Mouse (Mus musculus) heart, postnatal 36 days (tissue): ENCODE measurements around the gene Ppp2r2d. TPM values are rescaled to one million over a fixed set of nuclear protein-coding genes. Genes with fewer than 3 reads are reported as not detected.

ENCODE experiments used
- DNase-seq, 2 experiments: peaks; one replicate each; pipeline ENCODE4 v3.0.0; 2021 to 2022
- intact Hi-C: fragments of 180-260 bp; cut with DNase I; formaldehyde crosslinking; loops from one replicate; pipeline ENCODE4 v1.15.1; 2025
- total RNA-seq, 2 experiments: library from RNA; stranded (reverse); gene quantifications; 2 replicates each; pipeline ENCODE4 v1.2.3; 2021

Ppp2r2d gene
- total RNA-seq: 10 to 100 TPM; 39.6 to 42.1 TPM

DNA sequence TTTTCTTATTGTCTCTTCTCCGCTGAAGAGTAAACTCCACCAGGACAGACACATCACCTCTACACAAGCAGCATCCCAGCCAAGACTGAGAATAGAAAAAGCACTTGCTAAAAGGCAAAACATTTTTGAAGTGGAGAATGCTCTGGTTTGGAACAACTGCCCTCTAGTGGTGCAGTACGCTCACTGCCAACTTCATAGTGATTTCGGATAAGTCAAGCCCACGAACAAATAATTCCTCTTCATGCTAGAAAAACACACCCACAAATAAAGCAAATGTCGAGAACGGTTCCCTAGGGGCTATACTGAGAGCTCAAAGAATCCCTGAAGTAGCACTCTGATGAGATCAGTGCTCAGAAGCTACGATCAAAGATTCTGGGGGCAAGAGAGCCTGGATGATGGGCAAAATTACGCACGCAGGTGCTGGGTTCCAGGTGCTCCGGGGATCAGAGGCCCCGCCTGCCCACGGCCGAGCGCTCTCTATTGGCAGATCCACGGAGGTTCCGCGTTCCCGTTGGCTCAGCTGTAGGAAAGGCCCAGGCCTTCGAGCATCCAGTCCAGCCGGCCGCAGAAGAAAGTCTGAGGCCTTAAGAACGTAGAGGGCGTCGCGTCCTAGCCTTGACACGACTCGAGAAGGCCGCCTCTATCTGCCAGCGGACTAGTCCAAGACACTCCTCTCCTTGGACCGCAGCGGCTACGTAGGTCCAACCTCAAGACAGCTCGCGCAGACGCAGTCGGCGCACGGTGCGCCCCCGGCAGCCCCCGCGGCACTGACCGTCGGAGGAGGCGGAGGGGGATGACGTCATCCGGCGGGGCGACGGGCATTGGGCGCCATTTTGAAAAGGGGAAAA is at the start of gene Ppp2r2d, which contains the start of gene Mapk1ip1:
Ppp2r2d (plus strand) TSS at position 536 of the 848 bp plus-strand sequence.
Mapk1ip1 (minus strand) TSS at position 730 of the 848 bp plus-strand sequence.
- intact Hi-C loops: loop anchor here (2.0 kb wide), 1 partner anchor 63 kb away; the partner anchor contains the start of gene Bnip3
- DNase-seq: peak; percentile 95 to 97

DNA sequence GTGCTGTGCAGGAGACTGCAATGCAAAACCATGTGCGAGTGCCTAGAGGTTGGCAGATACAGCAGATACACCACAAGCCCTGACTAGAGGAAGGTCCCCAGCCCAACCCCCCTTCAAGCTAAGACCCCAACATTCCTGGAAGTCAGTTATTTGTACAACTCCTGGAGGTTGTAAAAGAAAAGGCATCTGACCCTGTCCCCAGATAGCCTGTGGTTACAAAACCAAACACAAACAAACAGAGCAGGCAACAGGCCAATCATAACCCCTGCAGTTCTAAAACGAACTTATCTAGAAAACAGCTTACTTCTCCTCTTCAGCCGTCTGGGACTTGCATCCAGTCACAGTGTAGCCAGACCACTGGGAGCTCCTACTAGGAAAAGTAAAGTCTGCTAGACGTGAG is 42.5 kb upstream of the Ppp2r2d start:
- intact Hi-C loops: no loop called here
- no peak for DNase-seq

DNA sequence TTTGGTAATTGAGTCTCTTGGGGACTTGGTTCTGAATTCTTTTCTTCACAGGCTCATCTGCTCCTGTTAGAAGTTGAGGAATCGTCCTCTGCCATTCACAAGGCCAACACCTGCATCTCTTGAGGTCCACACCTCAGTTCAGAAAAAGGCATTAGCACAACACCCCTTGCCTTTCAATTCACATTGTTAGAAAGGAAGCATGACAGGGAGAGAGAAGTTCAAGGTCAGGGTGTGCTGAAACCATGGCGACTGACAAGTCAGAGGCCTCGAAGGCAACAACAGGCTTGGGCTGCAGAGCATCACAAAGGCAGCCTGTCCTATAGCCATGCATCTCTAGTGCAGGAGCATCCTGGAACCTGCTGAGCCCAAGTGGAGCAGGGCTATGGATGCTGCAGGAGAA is 38.7 kb upstream of the Ppp2r2d start:
- DNase-seq: no peak
- intact Hi-C loops: no loop called here

DNA sequence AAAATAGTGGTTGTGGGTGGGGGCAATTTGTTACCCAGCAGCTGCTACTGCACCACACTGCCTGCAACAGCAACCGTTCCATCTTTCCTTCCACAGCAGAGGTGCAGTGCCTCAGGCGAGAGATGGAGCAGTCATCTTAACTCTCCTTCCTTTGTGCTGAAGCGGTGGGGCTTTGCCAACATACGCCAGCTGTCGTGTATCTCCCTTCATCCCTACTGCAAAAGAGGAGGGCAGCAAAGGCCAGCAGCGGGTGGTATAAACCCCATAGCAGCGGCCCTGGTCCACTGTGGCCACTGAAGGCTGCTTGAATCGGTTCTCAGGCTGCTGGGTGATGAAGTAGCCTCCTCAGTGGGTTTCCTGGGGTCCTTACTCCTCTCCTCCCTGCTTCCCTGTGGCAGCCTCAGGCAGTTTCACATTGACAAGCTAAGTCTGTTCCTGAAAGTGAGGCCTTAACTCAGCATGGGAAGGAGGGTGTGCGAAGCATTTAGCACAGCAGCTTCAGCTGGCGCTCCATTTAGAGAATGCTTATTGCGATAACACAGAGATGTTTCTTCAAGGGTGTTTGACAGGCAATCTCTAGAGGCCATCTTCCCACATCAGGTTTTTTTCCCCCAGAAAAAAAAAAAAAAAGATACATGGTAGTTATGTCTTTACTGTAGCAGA is 32.5 kb upstream of the Ppp2r2d start:
- no peak for DNase-seq
- intact Hi-C loops: no loop called here

DNA sequence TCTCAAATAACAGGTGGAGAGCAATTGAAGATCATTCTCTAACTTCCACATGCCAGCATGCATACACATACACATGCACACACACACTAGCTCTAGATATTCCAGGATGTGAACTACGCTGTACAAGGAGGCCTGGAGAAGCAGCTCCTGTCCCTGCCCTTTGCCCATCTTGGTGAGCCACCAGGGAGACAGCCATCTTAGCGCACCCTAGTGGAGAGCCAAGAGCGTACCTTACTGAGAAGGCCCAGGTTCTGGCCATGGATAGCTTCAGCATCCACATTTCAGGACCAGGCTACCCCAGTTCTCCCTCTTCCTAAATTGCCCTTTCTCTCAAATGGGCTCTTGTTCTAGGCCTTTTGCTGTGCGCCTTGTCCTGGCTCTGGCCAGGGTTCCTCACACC is 27.6 kb upstream of the Ppp2r2d start:
- DNase-seq: no peak
- intact Hi-C loops: no loop called here

DNA sequence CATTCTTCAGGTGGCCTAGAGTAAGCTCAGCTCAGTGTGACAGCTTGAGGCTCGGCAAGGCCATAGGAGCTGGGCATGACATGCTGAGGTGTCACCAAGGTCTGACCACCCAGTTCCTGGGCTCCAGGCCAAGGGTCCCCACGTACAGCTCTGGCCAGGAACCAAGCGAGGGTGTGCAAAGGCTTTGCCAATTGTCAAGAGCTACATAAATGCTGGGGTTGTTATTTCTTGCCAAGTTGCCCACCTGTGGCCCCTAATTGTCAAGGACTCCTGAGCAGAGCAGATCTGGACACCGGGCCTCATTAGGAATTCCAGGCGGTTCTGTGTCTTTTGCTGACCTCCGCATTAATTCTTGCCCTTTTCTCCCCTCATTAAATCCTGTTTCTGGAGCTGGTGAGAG is 21.5 kb upstream of the Ppp2r2d start:
- DNase-seq: no peak
- intact Hi-C loops: no loop called here

DNA sequence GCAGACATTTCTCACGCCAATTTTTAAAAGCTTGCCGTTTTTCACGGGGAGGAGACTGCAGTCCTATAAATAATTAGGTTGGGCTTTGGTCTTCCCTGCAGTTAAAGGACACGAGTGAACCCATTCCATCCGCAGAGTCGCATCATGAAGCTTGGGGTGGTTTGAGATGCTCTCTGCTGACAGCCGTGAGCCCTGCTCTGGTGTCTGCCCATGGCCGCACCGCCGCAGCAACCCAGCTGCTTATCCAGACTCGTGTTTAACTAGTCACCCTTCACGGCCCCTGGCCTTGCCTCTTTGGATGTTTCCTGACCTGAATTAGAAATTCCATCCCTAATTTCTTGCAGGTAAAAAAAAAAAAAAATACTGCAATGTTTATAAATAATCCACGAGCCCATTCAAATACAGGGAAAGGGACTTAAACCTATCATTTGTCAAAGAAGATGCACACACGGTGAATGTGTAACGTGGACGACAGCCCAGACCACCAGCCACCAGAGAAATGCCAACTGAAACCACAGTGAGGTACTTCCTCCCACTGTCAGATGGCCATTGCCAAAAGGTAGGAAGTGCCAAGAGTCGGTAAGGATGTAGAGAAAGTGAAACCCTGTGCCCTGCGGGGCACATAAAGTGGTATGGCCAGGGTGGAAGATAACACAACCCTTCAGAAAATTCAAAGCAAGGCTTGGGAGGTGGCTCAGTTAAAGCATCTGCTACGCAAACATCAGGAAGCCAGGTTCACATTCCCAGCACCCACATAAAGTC is 20.7 kb upstream of the Ppp2r2d start:
- no peak for DNase-seq
- intact Hi-C loops: loop anchor here (5.0 kb wide), 1 partner anchor 1223 kb away; no protein-coding TSS in a partner anchor

DNA sequence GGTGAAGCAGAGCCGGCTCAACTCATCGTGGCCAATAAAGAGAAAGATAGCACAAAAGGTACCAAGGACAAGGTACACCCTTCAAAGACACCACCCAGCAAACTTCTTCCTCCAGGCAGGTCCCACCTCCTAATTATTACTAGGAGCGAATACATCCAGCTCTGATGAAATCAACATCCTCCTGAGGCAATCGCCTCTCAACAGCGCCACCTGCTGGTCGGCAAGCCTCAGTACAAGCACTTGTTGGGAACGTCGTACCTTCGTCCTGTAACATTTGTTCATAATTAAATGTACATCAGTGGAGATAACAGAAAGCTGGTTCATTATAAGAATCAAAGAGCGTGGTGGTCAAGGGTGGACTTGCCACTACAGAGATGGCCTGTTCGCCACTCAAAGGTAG is 18.1 kb upstream of the Ppp2r2d start:
- intact Hi-C loops: loop anchor here (1.0 to 5.0 kb wide), 3 partner anchors 94 to 1350 kb away; no protein-coding TSS in a partner anchor
- DNase-seq: peak; percentile 64 to 79

DNA sequence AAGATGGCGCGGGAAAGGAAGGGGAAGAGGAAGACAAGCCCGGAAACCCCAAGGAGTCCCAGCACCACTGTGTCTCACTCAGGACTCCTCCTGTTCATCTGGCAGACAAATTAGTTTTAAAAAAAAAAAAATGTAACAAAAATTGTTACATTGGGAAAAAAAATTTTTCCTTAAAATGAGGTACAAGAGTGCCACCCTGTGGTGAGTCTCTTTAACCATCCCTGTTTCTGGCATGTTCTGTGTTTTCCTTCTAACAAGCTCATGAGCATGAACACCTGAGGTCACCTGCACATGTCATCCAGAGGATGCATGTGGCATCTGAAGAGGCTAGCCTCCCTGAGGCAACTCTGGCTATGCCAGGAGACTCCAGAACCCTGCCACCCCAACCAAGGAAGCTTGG is 10.9 kb upstream of the Ppp2r2d start:
- intact Hi-C loops: no loop called here
- DNase-seq: no peak

DNA sequence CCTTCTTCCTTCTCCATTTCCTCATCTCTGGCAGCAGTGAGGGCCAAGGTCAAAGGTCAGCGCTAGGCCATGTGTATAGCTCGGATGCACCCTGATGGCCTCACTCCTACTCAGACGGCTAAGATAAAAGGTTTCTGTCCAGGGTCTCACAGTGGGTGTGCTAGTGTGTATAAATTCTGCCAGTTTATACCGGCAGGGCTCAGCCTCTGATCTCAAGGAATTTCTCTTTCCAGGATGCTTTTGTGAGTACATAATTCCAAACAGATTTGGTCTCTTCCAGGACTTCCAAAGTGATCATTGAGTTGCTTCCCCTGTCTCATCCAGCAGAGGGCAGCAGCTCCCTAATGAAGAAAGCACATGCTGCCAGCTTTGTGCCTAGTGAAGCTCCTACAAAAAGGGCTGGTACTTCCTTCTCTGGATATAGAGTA is 5.3 kb upstream of the Ppp2r2d start:
- intact Hi-C loops: loop anchor here (1.0 kb wide), 1 partner anchor 83 kb away; no protein-coding TSS in a partner anchor
- peak; percentile 78 to 83 for DNase-seq

DNA sequence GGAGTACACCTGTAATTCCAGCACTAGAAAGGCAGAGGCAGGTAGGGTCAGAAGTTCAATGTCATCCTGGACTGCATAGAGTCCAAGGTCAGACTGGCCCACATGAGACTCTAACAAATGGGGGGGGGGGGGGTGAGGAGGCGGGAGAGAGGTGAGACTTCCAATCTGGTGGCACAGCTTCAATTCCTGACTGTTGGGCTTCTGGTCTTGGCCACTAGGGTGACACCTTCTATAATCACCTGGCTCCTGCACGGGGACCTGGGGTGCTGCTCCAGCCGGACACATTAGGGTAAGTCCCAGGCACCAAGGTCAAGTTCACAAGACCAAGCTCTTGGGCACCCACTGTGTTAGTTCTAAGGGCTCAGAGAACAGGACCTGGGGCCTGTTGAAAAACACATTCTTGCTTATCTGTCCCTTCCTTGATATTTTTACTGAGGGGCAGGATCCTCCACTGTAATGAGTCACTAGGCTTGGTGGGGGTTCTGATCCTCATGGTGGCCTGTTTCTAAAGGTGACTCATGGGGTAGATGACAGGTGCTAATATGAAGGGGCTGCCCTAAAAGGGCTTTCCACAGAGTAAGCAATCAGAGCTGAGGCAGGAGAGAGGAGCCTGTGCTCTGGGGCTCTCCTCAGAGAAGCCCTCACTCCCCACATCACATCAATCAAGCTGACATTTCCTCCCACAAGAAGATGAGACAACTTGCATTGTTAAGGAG is 4.3 kb upstream of the Ppp2r2d start:
- no peak for DNase-seq
- intact Hi-C loops: no loop called here

DNA sequence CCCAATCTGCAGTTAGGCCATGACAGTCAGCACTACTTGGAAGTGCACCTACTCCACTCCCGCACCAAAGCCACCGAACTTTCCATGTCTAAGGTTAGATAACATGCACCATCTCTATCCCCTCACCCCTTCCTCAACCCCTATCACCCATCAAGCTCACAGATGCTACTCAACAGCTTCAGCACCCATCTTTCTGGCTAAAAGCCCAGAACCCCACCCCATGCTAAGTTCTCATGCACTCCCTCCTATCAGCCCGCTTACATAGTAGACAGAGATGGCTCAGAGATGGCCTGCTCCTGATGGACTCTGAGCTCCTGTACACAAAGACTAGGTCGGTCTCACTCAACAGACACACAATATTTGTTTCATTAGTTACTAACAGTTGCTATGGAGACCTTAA is 2.5 kb upstream of the Ppp2r2d start:
- DNase-seq: no peak
- intact Hi-C loops: no loop called here

DNA sequence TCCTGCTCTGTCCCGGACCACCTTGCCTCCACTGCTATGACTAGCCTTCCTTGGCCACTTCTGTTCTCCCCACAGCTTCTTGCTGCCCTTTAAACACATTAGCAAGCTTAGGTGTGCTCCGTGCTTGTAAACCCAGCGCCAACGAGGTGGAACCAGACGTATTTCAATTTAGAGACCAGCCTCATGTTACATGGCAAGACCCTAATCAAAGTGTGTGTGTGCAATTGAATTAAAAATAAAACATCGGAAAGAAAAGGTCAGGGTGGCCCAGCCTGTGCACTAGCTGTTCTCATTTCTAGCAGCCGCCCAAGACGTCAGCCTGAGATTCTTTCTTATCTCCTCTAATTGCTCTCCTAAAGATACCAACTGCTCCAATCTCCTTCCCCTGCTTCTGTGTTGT is 768 bp upstream of the Ppp2r2d start:
- intact Hi-C loops: no loop called here
- DNase-seq: no peak

DNA sequence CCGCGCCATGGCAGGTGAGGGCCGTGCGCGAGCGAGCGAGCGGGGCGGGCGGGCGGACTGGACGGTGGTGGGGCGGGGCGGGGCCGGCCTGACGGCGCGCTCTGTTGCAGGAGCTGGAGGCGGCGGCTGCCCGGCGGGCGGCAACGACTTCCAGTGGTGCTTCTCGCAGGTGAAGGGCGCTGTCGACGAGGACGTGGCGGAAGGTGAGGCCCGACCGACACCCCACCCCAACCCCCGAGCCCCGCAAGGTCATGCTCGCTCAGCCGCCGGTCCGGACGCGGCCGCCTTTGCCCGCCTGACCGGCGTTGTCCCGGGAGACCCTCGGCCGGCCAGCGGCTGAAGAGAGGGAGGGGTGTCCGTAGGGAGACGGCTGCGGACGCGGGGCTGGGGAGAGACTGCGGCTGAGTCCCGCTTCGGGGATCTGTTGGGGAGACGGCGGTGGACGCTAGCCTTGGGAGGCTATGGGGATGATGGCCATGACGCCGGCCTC is 668 bp downstream of the Ppp2r2d start:
- no peak for DNase-seq
- intact Hi-C loops: loop anchor here (2.0 kb wide), 1 partner anchor 62 kb away; the partner anchor contains the start of gene Bnip3

DNA sequence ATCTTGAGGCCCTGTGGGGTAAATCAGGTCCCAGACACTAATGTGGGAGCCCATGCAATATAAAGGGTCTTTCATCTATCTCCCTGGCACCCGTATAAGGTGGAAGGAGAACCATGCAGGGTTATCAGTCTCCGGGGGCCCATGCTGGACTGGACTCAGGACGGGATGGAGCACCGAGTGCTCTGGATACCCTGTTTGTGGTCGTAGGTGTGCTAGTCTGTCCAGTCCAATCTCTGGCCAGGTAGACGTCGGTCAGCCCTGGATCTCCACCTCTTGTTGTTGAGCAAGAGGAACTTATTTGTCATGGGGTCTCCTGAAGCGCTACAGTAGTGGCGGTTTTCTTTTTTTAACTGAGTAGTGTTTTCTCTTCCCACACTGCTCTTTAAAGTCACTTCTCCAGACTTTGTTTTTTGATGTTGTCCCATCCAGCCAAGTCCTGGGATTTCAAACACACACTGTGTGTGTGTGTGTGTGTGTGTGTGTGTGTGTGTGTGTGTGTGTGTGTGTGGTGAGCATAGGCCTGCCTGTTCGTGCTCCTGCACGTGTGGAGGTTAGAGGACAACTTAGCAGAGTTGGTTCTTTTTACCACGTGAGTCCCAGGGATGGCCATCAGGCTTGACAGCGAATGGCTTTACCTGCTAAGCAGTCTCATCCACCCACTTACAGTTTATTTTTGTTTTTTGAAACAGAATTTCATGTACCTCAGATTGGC is 1.6 kb downstream of the Ppp2r2d start:
- no peak for DNase-seq

DNA sequence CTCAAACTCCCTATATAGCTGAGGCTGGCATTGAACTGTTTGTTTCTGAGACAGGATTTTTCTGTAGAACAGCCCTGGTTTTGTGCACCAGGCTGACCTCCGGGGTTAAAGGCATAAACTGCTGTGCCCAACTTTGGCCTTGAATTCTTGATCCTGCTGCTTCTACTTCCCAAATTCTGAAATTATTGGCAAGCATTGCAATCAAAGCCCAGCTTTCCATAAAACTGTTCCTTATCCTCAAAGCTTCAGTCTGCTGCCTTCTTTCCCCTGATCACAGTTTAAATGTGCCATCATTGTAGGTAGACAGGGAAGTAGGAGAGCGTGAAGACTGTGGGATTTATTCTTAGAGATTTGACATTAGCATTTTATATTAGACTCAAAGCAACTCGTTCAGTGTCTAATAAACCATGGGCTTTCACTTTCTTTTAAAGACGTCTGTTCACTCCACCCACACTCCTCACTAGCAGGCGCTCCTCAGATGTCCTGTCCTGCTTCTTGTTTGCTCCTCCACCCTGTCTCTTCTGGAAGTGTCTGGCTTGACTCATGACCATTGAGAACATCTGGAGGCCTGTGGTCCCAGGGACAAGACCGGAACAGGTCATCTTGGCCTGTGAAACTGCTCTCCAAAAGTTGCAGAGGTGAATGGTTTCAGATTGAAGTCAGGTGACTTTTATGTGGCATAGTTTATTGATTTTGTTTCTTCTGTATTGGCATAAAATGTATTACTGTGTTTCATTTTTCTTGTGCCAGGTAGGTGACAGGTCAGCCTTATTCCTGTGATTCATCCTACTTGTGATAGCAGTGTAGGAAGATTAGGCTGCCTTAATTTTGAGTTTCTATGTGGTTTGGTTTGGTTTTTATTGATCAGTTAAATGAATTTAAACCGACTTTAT is 2.4 kb downstream of the Ppp2r2d start:
- DNase-seq: no peak

More for the DNA sequence above, 1.6 kb downstream of the Ppp2r2d start:
- intact Hi-C loops: loop anchor here (2.0 kb wide), 1 partner anchor 61 kb away; the partner anchor contains the start of gene Bnip3

DNA sequence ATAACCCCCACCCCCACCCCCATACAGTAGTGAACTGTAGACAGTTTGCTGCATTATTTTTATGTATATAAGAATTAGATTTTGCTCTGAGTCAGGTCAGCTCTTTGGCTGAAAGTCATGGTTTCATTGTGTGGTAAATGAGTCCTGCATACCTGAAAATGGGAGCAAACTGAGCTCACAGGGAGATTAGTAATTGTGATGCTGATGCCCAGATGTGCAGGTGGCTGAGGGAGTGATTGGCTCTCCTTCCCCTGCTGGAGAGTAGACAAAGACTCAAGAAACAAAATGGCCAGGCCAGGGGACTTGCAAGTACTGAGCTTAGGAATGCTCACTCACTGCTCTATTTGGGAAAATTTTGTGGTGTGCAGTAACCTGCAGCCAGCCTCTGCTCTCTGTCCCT is 4.2 kb downstream of the Ppp2r2d start:
- intact Hi-C loops: no loop called here
- no peak for DNase-seq

More for the DNA sequence above, 2.4 kb downstream of the Ppp2r2d start:
- intact Hi-C loops: no loop called here

DNA sequence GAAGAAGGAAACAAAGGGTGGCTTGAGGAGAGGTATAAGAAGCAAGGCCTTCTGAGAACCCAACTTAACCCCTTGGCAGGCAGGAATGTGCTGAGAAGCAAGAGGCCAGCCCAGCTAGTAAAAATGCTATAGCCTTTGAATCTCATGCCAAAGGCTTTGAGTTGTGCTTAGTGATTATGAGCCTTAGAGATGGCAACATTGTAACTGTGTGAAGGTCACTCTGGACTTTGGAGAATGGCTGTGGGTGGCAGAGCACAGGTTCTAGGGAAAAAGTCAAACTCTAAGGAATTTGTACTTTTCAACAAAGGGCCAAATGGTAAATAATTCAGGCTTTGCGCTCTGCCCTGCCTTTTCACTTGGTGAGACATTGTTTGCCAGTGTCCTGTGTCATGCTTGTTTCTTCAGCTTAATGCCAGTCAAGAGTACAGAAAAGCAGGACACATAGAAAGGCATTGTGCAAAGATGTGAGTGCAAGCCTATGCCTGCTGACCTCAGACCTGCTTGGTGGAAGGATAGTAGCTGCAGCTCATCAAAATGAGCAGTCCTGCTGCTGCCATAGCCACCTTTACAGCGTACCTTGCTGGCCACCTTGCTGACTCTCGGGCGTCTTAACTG is 7.6 kb downstream of the Ppp2r2d start:
- no peak for DNase-seq
- intact Hi-C loops: no loop called here
